Mouse (Mus musculus): ENCODE measurements around the gene Grm2.

GRCm38 (mm10) chr9:106686983-106687650, 31.2 kb upstream of the Grm2 start:
- no peak for TF ChIP-seq POLR2A (IDR thresholded peaks at IDR 0.05; ENCODE audit: borderline replicate concordance, extremely low read depth, insufficient read depth, insufficient read length, poor library complexity, severe bottlenecking)
- TF ChIP-seq CTCF (IDR thresholded peaks at IDR 0.05; ENCODE audit: borderline replicate concordance, extremely low read depth, insufficient read depth, insufficient read length): peak; percentile 87

Measured in brain, embryonic 14.5 days (tissue).